Mouse (Mus musculus) frontal cortex, postnatal 36 days (tissue): ENCODE measurements around the gene Arhgef16.

Experiments used
- DNase-seq, 2 experiments: peaks; one replicate each; pipeline ENCODE4 v3.0.0; 2022; ENCODE audit warnings: low spot score in 2 of 2

Gene Arhgef16

DNA sequence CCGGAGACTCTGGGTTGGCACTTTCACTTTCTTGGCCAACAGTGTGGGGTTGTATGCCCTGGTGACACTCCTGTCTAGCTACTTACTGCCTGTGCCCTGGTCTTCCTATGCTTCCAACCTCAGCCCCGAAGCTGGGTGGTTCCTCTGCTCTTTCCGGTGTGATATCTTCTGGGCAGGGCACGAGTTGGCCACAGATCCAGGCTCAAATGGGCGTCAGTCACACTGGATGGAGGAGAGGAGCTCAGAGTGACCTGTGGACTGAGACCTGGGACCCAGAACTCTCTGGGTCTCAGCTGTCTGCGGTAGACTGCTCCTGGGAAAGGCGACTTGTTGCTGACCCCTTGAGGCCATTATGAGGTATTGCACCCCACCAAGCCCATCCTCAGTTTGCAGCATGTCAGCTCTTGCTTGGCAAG lies at the start of gene Arhgef16:
Gene Arhgef16 (minus strand): TSS at position 211 of the 416 bp plus-strand sequence.
- DNase-seq: peak; percentile 42 to 59

DNA sequence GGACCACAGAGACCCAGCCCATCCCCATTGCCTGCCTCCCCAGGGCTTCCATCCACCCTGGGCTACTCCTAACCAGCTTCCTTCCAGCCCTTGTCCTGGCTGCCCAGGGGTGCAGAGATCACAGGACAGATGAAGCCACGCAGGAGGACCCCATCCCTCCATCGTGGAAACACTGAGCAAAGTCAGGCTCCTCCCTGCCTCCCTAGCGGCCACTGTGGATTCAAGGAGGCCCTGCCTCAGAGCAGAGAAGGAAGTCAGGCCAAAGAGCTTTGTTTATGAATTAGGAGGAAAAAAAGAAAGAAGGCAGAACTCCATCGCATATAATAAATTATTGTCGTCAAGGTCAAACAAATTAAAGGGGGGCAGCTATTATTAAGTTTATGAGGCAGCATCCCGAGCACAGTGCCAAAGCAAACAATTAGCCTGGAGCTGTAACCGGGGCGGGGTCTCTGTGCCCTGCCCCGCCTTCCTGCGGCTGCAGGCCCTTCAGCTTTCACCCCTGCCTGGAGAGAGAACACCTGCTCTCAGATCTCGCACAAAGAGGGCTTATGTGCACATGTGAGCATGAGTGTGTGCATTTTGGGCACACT lies 46.8 kb upstream of the Arhgef16 start:
- DNase-seq: no peak

DNA sequence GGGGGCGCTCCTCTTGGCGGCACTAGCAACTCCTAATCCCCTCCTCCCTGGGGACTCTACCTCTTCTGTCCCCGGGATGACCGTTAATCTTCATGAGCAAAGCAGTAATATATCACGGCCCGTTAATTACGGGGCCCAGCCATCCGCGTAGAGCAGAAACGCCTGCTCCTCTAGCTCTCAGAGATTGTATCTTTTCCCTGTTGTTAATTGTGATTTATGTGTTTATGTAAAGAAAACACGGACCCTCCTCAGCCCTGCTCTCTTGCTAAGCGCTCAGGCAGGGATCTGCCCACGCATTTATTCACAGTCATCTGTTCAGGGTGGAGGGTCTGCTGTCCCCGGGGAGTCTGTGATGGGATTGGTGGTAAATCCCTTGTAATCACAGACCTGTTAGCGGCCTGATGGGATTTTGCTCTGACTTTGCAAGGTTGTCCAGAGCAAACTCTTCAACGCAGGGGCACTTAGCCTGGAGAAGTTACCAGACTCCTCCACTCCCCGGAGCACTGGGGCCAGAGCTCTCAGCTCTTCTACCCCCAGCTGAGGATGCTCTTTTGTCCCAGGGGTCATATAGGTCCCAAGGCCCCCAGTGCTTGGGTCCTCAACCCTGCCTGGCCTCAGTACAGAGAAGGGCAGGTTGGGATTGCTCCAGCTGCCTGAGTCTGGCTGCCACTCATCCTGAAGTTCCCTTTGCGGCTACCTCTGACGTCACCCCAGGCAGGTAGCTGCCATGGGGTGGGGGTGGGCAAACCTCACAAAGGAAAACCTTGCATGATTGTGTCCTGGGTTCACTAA lies 45.5 kb upstream of the Arhgef16 start:
- DNase-seq: no peak

DNA sequence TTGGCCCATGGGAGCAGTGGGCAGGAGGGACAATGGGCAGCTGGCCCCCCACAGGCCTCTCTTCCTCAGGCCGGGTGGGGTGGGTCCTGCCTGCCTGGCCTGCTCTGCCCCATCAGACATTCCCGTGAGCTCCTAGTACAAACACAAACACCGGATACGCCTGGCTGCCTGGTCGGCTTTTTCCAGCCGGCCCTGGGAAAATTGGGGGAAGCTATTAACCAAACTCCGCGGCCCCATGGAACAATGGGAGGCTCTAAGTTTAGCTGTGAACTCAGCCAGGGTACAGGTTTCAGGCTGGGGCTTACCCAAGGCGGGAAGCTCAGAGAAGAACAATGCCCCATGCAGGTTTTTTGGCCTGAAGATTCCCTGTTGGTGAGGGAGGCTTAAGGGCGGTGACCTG lies 35.2 kb upstream of the Arhgef16 start:
- DNase-seq: no peak

DNA sequence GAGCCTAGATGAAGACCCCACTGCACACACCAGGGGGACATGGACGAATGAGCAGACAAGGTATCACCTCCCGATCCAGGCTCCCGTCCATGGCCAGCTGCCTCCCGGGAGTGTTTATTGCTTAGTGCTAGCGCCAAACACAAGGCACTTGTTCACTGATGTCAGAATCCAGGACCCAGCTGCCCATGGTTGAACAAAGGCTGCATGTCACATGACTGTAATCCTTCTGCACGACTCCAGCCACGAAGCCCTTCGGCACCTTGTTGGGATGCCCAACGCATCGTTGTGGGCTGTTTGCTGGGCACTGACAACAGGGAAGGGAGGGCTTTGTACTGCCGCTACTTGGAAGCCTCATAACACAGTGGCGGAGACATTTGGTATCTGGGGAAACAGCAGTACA lies 34.3 kb upstream of the Arhgef16 start, which contains the start of gene B230104I21Rik:
Gene B230104I21Rik (plus strand): TSS at position 367 of the 400 bp plus-strand sequence.
- DNase-seq: peak; percentile 30 to 50

DNA sequence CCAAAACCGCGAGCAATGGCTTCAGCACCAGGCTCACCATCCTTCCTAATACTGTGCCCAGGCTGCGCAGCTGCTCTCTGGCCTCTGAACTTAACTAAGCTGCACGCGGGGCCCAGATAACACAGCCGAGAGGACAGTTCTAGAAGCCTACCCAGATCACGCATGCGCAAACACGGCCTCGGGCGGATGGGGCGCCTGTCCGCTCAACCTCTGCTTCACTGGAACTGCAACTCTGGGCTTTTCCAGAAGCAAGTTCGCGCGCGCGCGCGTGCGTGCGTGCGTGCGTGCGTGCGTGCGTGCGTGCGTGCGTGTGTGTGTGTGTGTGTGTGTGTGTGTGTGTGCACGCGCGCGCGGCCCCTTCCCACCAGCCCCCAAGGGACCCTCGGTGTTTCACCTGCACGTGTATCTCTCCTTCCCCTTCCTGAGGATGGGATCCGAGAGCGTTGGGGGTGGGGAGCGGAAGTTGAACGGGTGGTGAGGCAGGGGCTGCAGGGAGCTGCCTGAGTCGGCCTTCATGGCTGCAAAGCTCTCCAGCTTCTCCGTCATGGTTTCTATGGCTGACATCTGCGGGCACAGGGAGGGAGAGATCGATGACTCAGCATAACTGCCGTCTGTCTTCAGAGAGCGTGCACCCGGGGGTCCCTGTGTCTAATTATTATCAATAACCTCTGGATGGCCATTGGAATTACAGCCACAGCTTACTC lies 33.4 kb upstream of the Arhgef16 start:
- no peak for DNase-seq

DNA sequence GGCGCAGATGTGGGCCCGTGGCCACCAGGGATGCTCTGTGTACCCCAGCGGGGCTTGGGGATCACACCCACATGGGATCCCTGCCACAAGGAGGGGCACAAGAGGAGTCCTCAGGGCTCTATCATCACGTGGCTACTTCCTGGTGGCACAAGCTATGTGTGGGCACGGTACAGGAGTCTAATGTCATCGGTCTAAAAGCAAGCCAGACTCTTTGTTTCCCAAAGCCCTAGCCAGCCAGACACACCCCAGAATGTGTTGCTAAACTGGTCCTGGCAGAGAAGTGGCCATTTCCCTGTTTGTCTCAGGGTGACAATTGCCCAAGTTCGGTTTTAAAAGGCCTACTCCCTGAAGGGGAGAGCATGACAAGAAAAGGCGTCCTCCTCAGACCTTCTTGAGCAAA lies 31.8 kb upstream of the Arhgef16 start:
- no peak for DNase-seq

DNA sequence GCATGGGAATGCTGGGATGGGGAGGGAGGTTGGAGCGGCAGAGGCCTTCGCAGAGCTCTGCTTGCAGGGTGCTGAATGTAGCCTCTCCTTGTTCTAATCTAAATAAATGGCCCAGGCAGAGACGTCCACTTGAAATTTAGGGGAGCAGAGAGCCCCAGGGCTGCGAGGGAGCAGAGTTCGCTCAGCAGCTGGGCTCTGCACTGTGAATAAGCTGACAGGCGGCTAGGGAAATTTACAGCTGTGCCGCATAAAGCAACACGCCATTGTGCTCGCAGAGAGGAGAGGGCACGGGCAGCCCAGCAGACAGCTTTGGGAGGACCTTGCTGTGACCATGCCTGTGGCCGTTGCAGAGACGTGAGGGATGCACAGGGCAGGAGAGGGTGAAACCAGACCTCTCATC lies 29.8 kb upstream of the Arhgef16 start:
- no peak for DNase-seq

DNA sequence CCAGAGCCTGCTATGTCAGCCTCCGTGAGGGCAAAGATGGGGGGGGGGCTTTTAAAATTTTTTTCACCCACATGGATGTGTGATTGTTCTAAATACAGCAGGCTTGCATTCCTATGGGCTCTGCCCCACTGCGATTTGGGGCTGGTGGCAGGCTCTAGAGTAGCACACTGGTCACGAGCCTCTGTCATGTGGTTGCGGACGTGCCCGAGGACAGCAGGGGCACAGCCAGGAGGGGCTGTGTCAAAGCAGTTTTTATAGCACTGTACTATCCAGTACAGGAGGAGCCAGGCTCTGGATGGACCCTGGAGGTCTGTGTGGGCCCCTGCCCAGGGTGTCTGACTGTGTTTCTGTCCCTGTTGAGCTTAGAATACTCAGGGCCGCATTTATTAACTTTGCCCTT lies 28.5 kb upstream of the Arhgef16 start:
- DNase-seq: no peak

DNA sequence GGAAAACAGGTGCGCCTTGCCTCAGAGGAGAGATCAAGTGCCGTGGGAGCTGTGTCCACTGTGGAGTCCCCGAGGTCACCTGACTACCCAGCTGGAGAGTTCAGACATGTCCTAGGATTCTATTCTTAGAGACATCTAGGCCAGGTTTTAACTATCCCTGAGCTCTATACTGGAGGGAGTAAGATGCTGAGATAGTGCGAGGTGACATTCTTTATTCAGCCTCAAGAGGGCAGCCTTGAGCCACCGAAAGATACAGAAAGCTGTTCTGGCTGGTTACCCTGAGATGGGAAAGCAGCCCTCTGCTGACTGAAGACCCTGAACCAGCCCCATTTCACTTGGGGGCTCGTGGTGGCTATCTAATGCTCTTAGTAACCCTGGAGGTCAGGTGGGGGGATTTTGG lies 27.4 kb upstream of the Arhgef16 start:
- peak; percentile 79 to 88 for DNase-seq

DNA sequence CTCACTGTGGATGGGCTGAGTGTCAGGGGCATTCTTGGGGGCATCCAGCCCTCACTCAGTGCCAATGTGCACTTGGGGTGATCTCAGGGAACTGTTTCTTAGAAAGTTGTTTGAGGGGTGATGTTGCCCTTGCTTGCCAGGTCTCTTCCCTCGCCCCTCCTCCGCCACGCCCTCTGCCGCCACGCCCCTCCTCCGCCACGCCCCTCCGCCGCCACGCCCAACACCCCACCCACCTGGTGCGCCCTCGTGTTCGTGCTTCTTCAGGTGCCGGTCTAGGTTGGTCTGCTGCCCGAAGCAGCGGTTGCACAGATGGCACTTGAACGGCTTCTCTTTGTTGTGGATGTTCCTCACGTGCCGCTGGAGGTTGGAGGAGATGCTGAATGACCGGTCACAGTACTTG lies 27.0 kb upstream of the Arhgef16 start:
- DNase-seq: no peak

DNA sequence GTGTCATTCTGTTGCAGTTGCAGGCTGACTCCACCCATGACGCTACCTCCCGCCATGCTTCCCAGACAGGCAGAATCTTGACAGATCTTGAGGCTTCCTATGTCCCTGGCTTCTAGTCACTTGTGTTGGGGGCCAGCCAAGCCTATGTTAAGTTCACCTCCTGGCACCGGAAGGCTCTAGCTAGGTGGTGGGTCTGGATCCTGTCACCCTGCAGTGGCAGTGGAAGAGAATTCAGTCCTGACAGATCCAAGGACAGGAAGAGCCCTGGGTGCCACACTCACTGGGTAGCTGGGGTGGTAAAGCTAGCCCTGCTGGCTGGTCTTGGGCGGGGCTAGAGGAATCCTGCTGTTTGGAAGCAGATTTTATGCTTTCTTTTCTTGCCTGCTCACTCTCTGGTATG lies 23.9 kb upstream of the Arhgef16 start:
- DNase-seq: no peak

DNA sequence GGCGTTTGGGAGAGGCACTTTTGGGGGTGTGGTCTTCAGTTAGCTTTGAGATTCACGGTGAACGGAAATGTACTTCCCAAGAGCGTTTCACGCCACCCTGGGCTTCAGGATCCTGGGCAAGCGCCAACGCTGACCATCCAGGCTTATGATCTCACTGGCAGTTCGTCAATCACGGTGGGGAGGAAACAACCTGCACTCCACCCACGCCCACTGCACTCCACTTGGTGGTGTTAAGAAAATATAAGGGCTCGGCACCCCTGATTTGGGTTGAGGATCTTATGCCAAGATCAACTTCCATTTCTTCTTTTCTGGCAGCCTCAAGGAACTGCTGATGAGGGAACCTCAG lies 12.1 kb upstream of the Arhgef16 start:
- DNase-seq: no peak

DNA sequence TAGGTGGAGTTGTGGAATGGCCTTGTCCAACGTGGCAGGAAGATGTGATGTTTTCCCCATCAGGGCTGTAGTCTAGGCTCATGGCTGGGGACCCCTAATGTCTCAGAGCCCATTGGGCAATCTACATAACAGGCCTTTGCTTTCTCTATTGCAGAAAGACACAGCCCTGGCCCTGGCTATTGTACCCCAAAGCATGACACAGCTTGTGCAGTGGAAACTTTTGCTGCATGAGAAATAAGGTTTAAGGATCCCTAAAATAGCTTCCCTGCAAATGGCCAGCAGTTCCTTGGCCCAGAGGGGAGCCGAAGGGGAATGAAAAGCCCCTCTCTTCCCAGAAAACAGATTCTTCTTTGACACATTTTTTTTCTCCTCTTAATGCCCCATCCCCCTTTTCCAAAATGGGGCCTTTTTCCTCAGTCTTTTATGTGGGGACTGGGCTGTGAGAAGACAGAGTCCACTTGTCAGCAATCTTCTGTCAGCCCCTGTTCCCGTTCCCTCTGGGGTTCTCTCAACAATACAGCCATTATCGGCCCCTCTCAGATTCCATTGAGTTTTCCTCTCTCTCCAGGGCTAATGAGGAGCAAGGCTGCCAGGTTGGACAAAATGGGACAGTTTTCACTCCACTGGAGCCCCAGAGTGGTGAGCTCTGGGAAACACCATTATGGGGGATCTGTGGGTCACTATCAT lies 11.6 kb upstream of the Arhgef16 start:
- DNase-seq: peak; percentile 25 to 60

DNA sequence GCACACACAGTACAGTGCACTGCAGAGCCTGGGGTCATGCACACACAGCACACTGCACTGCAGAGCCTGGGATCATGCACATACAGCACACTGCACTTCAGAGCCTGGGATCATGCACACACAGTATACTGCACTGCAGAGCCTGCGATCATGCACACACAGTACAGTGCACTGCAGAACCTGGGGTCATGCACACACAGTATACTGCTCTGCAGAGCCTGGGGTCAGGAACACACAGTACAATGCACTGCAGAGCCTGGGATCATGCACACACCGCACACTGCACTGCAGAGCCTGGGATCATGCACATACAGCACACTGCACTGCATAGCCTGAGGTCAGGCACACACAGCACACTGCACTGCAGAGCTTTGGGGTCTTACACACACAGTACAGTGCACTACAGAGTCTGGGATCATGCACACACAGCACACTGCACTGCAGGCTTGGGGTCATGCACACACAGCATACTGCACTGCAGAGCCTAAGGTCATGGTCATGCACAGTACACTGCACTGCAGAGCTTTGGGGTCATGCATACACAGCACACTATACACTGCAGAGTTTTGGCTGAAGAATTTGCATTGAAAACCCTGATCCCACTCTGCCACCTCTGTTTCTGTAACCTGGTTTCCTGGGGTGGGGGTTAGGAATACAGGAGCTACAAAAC lies 10.8 kb upstream of the Arhgef16 start:
- DNase-seq: no peak

DNA sequence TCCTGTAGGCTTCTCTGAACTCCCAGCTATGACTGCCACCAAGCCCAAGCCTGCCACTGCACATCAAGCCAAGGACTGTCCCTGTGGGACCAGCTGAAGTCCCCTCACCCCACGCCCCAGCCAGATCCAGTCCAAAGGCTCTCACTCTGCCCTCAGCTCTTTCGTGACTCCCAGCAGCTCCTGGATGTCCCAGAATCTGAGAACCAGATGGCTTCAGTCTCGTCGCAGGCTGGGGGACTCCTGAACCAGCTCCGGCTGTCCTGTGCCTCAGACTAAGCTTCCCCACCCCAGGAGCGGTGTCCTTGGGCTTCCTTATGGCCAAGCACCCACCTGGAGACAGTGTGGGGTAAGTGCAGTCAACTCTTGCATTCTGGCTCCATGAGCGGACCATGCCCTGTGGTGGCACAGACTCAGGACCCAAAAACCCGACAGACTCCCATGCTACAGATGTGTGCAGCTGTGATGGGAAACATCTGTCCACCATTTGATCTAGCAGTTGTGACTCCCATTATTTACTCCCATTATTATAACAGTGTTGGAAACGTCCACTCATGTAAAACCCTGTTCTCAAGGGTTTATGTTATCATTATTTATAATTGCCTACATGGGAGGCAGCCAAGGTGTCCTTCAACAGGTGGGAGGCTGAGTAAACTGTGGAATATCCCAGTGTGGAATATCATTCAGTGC lies 9.2 kb upstream of the Arhgef16 start:
- DNase-seq: no peak

DNA sequence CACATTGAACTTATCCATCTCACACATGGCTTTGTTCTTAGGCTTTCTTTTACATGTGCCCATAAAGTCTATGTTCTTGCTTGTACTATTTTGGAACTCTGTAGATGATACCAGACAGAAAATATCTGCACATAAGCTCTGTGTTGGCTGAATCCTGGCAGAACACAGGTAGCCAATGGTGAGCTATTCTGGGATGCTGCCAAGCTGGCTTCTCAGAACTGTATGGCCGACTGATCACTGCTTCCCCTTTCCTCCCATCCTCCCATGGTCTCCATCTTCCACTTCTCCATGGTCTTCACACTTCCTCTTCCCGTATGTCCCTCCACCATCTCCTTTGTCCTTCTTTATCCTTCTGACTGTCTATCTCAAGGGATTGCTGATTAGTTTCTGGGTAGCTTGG lies 7.7 kb upstream of the Arhgef16 start:
- no peak for DNase-seq

DNA sequence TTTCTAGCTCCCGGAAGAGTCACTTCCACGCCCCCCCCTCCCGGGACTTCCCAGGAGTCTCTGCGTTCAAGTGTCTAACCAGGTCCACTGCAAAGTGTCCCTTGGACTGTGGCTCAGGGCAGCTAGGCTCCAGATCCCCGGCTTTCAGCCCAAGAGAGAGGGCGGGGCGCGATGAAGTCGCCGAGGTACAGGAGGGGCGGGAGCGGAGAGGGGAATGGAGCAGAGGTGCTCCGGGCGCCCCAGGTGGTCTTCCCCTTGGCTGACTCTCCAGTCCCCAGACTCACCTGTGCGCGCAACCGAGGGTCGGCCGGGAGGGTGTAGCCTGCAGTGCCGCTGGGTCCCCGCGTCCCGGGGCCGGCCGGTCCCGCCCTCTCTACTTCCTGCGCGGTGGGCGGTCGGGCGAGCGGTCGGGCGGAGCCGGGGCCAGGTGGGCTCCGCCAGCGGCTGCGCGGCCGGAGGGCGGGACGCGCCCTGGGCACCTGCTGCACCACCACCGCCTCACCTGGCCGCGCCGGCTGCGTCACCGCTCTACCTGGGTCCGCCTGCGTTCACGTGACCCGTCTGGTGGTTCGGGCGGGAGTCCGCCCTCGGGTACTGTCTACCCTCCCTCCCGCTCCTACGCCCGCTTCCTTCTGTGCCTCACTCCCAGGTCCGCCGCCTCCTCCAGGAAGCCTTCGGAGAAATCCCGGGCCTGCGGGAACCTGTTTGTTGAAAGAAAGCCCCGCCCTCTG lies 1.8 kb downstream of the Arhgef16 start:
- DNase-seq: no peak

DNA sequence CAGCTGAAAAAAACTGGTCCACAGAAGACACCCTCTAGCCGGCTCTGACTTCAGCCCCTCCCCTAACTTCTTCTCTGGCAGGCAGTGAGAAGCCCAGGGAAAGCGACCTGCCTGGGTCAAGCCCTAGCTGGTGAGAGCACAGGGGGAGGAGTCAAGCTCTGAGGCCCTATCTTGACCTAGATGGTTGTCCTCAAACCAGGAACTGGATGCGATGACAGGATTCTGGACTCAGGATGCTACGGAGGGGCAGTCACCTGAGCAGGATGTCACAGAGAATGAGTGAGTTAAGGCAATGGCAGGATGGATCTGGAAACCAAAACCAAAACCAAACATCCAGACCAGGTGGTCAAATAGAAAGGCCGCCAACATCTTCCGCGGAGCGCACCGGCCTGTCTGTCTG lies 3.7 kb downstream of the Arhgef16 start:
- no peak for DNase-seq

DNA sequence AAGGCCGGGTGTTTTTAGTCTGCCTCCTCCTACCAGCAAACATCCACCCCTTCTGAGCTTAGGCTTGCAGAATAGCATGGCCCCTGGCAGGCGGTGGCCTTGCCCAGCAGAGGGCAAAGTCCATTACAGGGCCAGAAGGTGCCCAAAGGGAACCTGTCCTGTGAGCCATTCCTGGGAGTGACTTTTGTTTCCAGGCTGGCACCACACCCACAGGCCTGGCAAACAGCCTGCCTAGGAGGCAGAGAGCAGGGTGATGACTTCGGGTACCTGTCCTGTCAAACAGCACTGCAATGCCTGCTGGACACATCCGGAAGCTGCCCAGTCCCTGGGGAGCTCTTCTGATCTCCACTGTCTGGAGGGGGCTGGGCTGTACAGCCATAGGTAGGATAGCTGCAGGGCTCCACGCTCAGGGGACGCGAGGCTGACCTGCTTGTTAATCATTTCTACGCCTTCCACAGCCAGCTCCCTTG lies 7.2 kb downstream of the Arhgef16 start:
- no peak for DNase-seq
